Mouse (Mus musculus) embryo, embryonic 10 days (tissue): ENCODE measurements around the gene Hist1h4k.
"Not testable (repeated sequence)": the region's sequence is repeated elsewhere in the genome, so short reads cannot be mapped to it uniquely, and the experiment has no call there.

Source experiments
- DNase-seq: peaks from one replicate; pipeline ENCODE4 v3.0.0-alpha.2; 2015; ENCODE audit warnings: low spot score

The Hist1h4k gene

GRCm38 (mm10) chr13:21750159-21751017 lies at the start of gene Hist1h4k:
Gene Hist1h4k (minus strand): TSS chr13:21750505.
- peak; percentile 91 for DNase-seq

GRCm38 (mm10) chr13:21797163-21797562 lies 46.9 kb upstream of the Hist1h4k start:
- DNase-seq: not testable (repeated sequence)

GRCm38 (mm10) chr13:21795584-21795983 lies 45.3 kb upstream of the Hist1h4k start:
- DNase-seq: peak; percentile 3

- DNase-seq: peak; percentile 28
These were observed 40.4 kb upstream of the Hist1h4k start for GRCm38 (mm10) chr13:21790601-21791283.

- peak; percentile 4 for DNase-seq
These were observed 39.6 kb upstream of the Hist1h4k start for GRCm38 (mm10) chr13:21789925-21790324.

GRCm38 (mm10) chr13:21787760-21788593 lies 37.7 kb upstream of the Hist1h4k start:
- DNase-seq: peak; percentile 70

- DNase-seq: peak; percentile 96
These were observed 36.8 kb upstream of the Hist1h4k start, which contains the start of the genes Hist1h2an and Hist1h2bp for GRCm38 (mm10) chr13:21786899-21787629. Gene Hist1h2an (minus strand): TSS chr13:21787218. Gene Hist1h2bp (plus strand): TSS chr13:21787461.

GRCm38 (mm10) chr13:21786189-21786898 lies 36.0 kb upstream of the Hist1h4k start:
- DNase-seq: peak; percentile 73

GRCm38 (mm10) chr13:21784311-21784710 lies 34.0 kb upstream of the Hist1h4k start:
- DNase-seq: peak; percentile 42

GRCm38 (mm10) chr13:21783734-21784161 lies 33.4 kb upstream of the Hist1h4k start:
- peak; percentile 68 for DNase-seq

GRCm38 (mm10) chr13:21783255-21783617 lies 32.9 kb upstream of the Hist1h4k start, which contains the start of gene Hist1h3i:
Gene Hist1h3i (minus strand): TSS chr13:21783370.
- DNase-seq: peak; percentile 88

- DNase-seq: peak; percentile 75
These were observed 32.3 kb upstream of the Hist1h4k start for GRCm38 (mm10) chr13:21782361-21783254.

GRCm38 (mm10) chr13:21781639-21782038 lies 31.3 kb upstream of the Hist1h4k start:
- DNase-seq: peak; percentile 10

- DNase-seq: peak; percentile 18
These were observed 30.8 kb upstream of the Hist1h4k start for GRCm38 (mm10) chr13:21781021-21781555.

GRCm38 (mm10) chr13:21779767-21780731 lies 29.7 kb upstream of the Hist1h4k start, which contains the start of gene Hist1h1b:
Gene Hist1h1b (minus strand): TSS chr13:21780625.
- DNase-seq: peak; percentile 90

GRCm38 (mm10) chr13:21778814-21779766 lies 28.8 kb upstream of the Hist1h4k start:
- DNase-seq: peak; percentile 94

- no peak for DNase-seq
These were observed 5.4 kb upstream of the Hist1h4k start for GRCm38 (mm10) chr13:21755707-21756106.
